Mouse (Mus musculus) lung, adult 2 months (tissue): ENCODE results near the gene Gm17617.

Experiments
- CTCF ChIP-seq: fragments of 200-500 bp; IDR thresholded peaks from 2 replicates; pipeline ENCODE4 v1.5.1; 2011; ENCODE audit warnings: mild to moderate bottlenecking, low read length, control low read depth; ENCODE audit not compliant: insufficient read depth
- POLR2A ChIP-seq: fragments of 200-500 bp; IDR thresholded peaks from 2 replicates; pipeline ENCODE4 v1.6.1; 2011; ENCODE audit warnings: low read depth, mild to moderate bottlenecking, control low read depth, low read length, borderline replicate concordance; ENCODE audit errors: extremely low read depth

DNA sequence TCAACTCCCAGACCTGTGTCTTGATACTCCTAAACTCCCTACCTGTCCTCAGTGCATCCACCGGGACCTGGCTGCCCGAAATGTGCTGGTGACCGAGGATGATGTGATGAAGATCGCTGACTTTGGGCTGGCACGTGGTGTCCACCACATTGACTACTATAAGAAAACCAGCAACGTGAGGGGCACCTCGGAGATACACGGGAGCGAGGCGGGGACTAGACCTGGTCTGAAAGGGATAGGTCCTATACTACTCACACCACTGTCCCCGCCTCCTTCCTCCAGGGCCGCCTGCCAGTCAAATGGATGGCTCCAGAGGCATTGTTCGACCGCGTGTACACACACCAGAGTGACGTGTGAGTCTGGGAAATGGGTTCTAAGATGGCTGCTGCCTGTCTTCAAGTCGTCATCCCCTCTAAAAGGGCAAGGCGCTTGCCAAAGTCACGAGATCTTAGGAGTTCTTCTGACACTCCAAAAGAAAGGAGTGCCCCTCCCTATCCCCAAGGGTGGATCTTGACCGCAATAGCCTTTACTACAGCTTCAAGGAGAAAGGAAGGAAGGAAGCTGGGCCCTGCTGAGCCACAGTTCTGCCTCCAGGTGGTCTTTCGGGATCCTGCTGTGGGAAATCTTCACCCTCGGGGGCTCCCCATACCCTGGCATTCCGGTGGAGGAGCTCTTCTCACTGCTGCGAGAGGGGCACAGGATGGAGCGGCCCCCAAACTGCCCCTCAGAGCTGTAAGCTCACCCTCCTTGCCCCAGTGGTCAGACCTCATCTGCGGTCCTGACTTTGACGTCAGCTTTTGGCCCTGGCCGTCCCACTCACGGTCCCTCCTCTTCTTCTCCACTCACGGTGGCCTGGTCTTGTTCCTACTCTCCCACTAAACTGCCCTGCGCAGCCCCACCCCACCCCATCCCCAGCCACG, 33.7 kb upstream of the Gm17617 start:
- TF ChIP-seq POLR2A, result no peak
- no peak for TF ChIP-seq CTCF
